Mouse (Mus musculus): ENCODE measurements around the gene Sept9.

The Sept9 gene

DNA sequence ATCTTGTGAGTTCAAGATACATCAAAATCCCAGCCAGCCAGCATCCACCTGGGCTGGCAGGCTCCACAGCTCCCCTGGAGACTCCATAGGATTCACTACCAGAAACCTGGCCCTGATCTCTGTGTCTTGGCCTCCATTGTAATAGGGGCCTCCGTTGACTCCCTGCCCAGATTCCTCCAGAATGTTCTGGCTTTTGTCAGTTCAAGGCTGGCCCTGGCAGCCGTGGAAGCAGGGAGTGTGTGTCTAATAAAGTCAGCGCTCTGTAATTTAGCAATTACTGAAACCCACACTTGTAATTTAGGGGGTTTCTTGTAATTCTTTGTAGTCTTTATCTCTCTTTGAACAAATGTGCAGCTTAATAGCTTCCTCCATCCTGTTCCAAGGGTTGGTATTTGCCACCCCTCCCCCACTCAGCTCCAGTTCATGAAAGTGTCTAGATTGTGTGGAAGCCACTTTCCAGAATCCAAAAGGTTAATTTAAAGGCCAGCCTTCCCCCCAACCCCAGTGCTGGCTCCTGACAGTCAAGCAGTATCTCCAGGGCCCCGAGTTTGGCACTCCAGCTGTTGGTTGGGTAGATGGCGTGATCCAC lies 170.9 kb downstream of the Sept9 start:
- no peak for DNase-seq (ENCODE audit: low read depth, low spot score)

GRCm38 (mm10) chr11:117372537-117372936 lies 173.1 kb downstream of the Sept9 start:
- DNase-seq (ENCODE audit: low read depth, low spot score) = no peak

- no peak for DNase-seq (ENCODE audit: low read depth, low spot score)
Observed at GRCm38 (mm10) chr11:117373195-117373594, 173.7 kb downstream of the Sept9 start.

DNA sequence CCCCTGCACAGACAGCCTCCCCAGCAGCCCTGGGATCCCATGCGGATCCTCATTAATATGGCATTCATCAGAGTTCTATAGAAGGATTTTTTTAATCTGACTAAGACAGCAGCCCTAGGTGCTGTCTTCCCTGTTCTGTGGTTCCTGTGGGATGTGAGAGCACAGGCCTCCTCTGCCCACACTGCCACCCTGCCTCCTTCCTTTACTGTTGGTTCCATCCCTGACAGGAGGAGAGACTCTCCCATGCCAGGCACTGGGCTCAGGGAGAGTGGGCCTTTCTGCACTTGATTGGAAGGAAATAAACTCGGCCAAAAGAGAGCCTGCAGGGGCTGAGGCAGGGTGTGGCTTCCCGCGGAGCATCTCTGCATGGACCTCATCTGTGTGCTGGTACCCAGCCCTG lies 174.4 kb downstream of the Sept9 start:
- no peak for DNase-seq (ENCODE audit: low read depth, low spot score)

- no peak for DNase-seq (ENCODE audit: low read depth, low spot score)
Observed at GRCm38 (mm10) chr11:117374288-117374687, 174.8 kb downstream of the Sept9 start.

GRCm38 (mm10) chr11:117379774-117380173 lies 180.3 kb downstream of the Sept9 start:
- no peak for DNase-seq (ENCODE audit: low read depth, low spot score)

- DNase-seq (ENCODE audit: low read depth, low spot score) = peak; percentile 55
Observed at GRCm38 (mm10) chr11:117384235-117384634, 184.8 kb downstream of the Sept9 start.

DNA sequence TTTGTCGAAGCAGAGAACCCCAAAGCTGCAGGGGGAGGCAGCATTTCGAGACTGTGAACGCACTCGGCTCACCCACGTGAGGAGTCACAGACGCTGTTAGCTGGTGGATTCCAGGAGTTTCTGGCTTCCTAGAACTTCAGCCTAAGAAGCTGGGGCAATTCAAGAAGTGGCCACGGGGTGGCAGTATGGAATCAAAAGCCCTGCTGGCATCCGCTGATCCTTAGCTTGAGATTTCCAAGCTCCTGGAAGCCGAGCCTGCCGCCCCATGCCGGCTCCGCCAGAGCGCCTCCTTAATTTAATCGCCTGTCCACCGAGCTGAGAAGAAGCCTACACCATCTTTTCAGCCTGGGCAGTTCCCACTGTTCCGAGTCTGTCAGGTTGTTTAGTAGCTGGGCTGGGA lies 185.4 kb downstream of the Sept9 start:
- DNase-seq (ENCODE audit: low read depth, low spot score) = peak; percentile 84

- no peak for DNase-seq (ENCODE audit: low read depth, low spot score)
Observed at GRCm38 (mm10) chr11:117385331-117386103, 186.1 kb downstream of the Sept9 start.

GRCm38 (mm10) chr11:117387241-117387640 lies 187.8 kb downstream of the Sept9 start:
- DNase-seq (ENCODE audit: low read depth, low spot score) = no peak

DNA sequence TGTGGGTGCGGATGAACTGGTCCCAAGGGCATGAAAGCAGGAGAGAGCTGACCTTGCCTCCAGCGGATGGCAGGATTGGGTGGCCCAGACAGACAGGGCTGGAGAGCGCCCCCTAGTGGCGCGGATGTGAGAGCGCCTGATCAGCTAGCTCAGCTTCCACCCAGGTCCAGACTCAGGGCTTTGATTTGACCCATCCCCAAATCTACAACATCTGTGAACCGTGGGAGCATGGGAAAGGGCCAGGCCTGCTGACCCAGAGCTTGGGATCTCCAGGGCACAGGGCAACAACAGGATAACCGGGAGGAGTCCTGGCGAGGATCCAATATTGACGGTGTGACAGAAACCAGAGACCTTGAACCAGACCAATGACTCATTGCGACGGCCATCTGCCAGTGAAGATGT lies 190.5 kb downstream of the Sept9 start:
- peak; percentile 52 for DNase-seq (ENCODE audit: low read depth, low spot score)

- DNase-seq (ENCODE audit: low read depth, low spot score) = no peak
Observed at GRCm38 (mm10) chr11:117390774-117391534, 191.5 kb downstream of the Sept9 start.

- no peak for DNase-seq (ENCODE audit: low read depth, low spot score)
Observed at GRCm38 (mm10) chr11:117392251-117392650, 192.8 kb downstream of the Sept9 start.

DNA sequence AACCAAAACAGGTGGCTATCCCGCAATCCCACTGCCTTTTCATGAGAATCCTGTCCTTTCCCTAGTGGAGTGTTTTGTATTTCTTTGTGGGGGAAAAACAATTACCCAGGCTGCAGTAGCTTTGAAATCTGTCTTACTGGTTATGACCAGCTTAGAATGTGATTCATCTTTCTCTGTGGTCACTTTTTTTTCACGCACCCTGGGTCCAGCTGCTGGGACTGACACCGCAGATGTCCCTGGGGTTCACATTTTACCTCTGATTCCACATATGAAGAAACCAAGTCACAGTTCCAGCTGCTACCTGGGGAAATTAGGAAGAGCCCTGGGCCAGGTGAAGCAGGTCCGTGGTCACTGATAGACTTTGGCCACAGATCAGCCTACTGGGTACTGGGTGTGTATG lies 194.3 kb downstream of the Sept9 start:
- no peak for DNase-seq (ENCODE audit: low read depth, low spot score)

DNA sequence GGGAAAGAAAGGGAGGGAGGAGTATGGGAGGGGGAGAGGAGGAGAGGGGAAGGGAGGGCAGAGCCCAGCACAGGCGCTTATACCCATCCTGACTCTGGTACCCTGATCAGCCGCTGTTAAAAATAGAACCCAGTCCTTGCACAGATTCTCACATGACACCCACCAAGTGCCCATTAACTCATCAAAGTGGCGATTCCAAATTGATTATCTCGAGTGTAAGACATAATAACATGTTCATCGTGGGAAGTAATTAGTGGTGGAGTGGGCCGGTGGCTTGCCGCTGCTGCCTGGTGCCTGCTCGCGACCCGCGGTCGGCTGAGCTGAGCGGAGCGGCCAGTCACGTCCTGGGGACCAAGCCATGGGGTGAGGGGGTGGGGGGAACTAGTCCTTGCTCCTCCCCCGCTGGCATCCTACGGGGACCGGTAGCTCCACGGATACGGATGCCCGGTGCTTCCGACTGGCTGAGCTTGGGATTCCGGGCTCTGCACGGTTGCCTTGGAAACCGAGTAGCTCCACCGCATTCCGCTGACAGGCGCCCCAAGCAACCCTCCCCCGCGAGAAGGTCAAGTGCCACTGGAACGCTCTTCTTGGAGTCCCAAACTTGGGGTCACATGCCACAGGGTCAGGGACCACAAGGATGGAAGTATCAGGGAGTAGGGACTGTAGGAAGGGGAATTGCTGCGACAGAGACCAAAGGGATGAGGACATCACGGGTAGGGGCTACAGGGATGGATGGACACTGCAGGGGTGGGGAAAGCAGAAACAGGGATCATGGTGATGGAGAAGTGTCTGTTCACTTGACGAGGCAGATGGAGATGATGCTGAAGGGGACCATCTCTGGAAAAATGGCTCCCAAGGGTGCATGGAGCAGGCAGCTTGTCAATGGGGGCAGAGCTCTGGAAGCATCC lies 195.0 kb downstream of the Sept9 start:
- DNase-seq (ENCODE audit: low read depth, low spot score) = no peak

GRCm38 (mm10) chr11:117395228-117395627 lies 195.8 kb downstream of the Sept9 start:
- DNase-seq (ENCODE audit: low read depth, low spot score) = no peak

DNA sequence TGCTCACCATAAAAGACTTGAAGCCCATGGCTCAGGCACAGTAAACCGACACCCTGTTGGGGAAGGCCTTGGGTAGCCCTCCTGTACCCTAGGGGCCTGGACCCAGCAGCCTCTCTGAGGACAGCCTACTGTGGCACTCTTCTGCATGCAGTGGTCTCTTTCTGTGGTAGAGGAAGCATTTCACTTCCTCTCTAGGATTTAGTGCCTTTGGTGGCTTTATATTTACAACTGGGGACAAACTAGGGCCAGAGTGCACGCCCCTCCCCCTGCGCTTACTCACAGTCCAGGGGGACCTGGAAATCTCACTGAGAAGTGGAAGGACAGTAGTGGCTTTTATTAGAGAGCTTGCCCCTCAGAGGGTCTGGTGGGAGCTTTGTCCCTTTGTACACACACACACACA lies 197.5 kb downstream of the Sept9 start:
- no peak for DNase-seq (ENCODE audit: low read depth, low spot score)

DNA sequence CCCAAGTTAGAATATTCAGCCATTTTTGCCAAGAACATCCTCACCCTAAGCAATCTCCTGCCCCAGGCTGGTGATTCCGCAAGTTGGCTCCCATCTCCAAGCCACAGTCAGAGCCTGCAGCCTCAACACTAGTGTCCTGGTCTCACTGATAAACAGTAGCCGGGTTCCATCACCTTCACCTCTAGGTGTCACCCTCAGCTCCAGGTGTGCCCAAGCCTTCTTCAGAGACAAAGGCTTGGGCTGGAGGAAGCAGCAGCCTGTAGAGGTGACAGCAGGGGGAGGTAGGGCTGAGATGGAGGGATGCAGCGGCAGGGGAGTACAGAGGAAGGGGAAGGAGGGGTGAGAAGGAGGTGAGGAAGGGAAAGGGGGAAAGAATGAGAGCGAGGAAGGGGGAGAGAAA lies 198.3 kb downstream of the Sept9 start:
- DNase-seq (ENCODE audit: low read depth, low spot score) = no peak

- no peak for DNase-seq (ENCODE audit: low read depth, low spot score)
Observed at GRCm38 (mm10) chr11:117398191-117398590, 198.7 kb downstream of the Sept9 start.

- DNase-seq (ENCODE audit: low read depth, low spot score) = no peak
Observed at GRCm38 (mm10) chr11:117401583-117402367, 202.3 kb downstream of the Sept9 start.

DNA sequence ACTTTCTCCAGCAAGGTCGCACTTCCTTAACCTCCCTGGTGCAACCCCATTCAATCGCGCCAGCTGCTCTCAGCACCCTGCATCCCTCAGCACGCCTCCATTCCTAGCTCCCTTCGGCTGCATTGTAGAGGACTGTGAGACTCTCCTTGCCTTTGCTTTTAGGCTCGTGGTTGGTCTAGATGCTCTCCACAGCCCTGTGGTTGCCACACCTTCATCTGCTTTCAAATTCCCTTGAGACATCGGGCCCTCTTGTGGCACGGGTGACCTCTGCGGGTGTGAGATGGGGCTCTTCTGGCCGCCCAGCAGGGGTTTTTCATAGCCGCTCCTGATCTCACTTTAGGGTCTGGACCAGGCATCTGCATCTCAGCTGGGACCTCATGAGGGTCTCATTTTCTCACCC lies 203.1 kb downstream of the Sept9 start:
- DNase-seq (ENCODE audit: low read depth, low spot score) = no peak

All from retina, postnatal 7 days (tissue).